Mouse (Mus musculus) right cerebral cortex, postnatal 36 days (tissue): Measurements from ENCODE around the gene Naa20.
"Not testable (repeated sequence)": the region's sequence is repeated elsewhere in the genome, so short reads cannot be mapped to it uniquely, and the experiment has no call there.

ENCODE experiments used
- DNase-seq, 2 experiments: peaks; one replicate each; pipeline ENCODE4 v3.0.0; 2022; ENCODE audit warnings: low spot score in 2 of 2, mixed read lengths in 1 of 2

Gene Naa20

GRCm38 (mm10) chr2:145884913-145885785 is 16.8 kb upstream of the Naa20 start:
- DNase-seq = no peak

- peak; percentile 35 to 79 for DNase-seq
These were observed 13.7 kb upstream of the Naa20 start for GRCm38 (mm10) chr2:145887937-145888765.

- no peak for DNase-seq
These were observed 13.0 kb upstream of the Naa20 start for GRCm38 (mm10) chr2:145888766-145889480.

GRCm38 (mm10) chr2:145890571-145890970 is 11.3 kb upstream of the Naa20 start:
- DNase-seq = no peak

GRCm38 (mm10) chr2:145893756-145894155 is 8.1 kb upstream of the Naa20 start:
- no peak for DNase-seq

- no peak for DNase-seq
These were observed 3.8 kb upstream of the Naa20 start for GRCm38 (mm10) chr2:145898106-145898505.

- DNase-seq = not testable (repeated sequence)
These were observed 1.6 kb upstream of the Naa20 start for GRCm38 (mm10) chr2:145900318-145900717.

GRCm38 (mm10) chr2:145903061-145903901 is 1.4 kb downstream of the Naa20 start:
- DNase-seq = peak; percentile 88

GRCm38 (mm10) chr2:145903983-145904616 is 2.2 kb downstream of the Naa20 start:
- no peak for DNase-seq

GRCm38 (mm10) chr2:145905156-145905555 is 3.3 kb downstream of the Naa20 start:
- no peak for DNase-seq

GRCm38 (mm10) chr2:145905884-145906283 is 4.0 kb downstream of the Naa20 start:
- not testable (repeated sequence) for DNase-seq

- DNase-seq = no peak
These were observed 19.2 kb downstream of the Naa20 start for GRCm38 (mm10) chr2:145920941-145921650.

- DNase-seq = peak; percentile 90 to 95
These were observed 32.7 kb downstream of the Naa20 start, which contains the start of the genes Cfap61 and Crnkl1 for GRCm38 (mm10) chr2:145934339-145935231. TSS of gene Cfap61 (plus strand) at chr2:145934784. TSS of gene Crnkl1 (minus strand) at chr2:145935014.

- DNase-seq = no peak
These were observed 35.1 kb downstream of the Naa20 start for GRCm38 (mm10) chr2:145936975-145937374.

- DNase-seq = no peak
These were observed 39.5 kb downstream of the Naa20 start for GRCm38 (mm10) chr2:145941403-145941802.

GRCm38 (mm10) chr2:145944286-145944685 is 42.4 kb downstream of the Naa20 start:
- peak in 1 of 2 experiments; percentile 14 for DNase-seq

- DNase-seq = no peak
These were observed 46.6 kb downstream of the Naa20 start for GRCm38 (mm10) chr2:145948402-145948954.

GRCm38 (mm10) chr2:145949475-145950068 is 47.7 kb downstream of the Naa20 start:
- DNase-seq = no peak
